Mouse (Mus musculus) urinary bladder, postnatal 25 days (tissue): ENCODE measurements around the gene Usf2.

ENCODE experiments used
- DNase-seq: peaks from one replicate; pipeline ENCODE4 v3.0.0; 2022; ENCODE audit warnings: low spot score

Gene Usf2

GRCm38 (mm10) chr7:30956756-30957366 is at the start of gene Usf2:
Usf2 (minus strand) TSS chr7:30956803.
- DNase-seq = peak; percentile 66

- no peak for DNase-seq
These were observed 46.0 kb upstream of the Usf2 start for GRCm38 (mm10) chr7:31002650-31003049.

GRCm38 (mm10) chr7:31000505-31001020 is 44.0 kb upstream of the Usf2 start:
- peak; percentile 27 for DNase-seq

GRCm38 (mm10) chr7:30996491-30996890 is 39.9 kb upstream of the Usf2 start:
- no peak for DNase-seq

- DNase-seq = no peak
These were observed 37.4 kb upstream of the Usf2 start for GRCm38 (mm10) chr7:30993986-30994385.

- no peak for DNase-seq
These were observed 35.5 kb upstream of the Usf2 start for GRCm38 (mm10) chr7:30992148-30992547.

GRCm38 (mm10) chr7:30988519-30989162 is 32.0 kb upstream of the Usf2 start:
- no peak for DNase-seq

- DNase-seq = no peak
These were observed 28.8 kb upstream of the Usf2 start for GRCm38 (mm10) chr7:30985357-30985756.

GRCm38 (mm10) chr7:30981703-30982102 is 25.1 kb upstream of the Usf2 start:
- no peak for DNase-seq

- peak; percentile 90 for DNase-seq
These were observed 17.1 kb upstream of the Usf2 start, which contains the start of gene Fam187b for GRCm38 (mm10) chr7:30973501-30974289. Fam187b (plus strand) TSS chr7:30973790.

- peak; percentile 65 for DNase-seq
These were observed 16.6 kb upstream of the Usf2 start, which contains the start of gene Lsr for GRCm38 (mm10) chr7:30973251-30973500. Lsr (minus strand) TSS chr7:30973464.

- peak; percentile 13 for DNase-seq
These were observed 16.0 kb upstream of the Usf2 start for GRCm38 (mm10) chr7:30972426-30973250.

GRCm38 (mm10) chr7:30971901-30972300 is 15.3 kb upstream of the Usf2 start:
- no peak for DNase-seq

- DNase-seq = no peak
These were observed 12.6 kb upstream of the Usf2 start for GRCm38 (mm10) chr7:30969174-30969573.

GRCm38 (mm10) chr7:30968611-30969010 is 12.0 kb upstream of the Usf2 start:
- no peak for DNase-seq

GRCm38 (mm10) chr7:30966657-30967056 is 10.1 kb upstream of the Usf2 start:
- no peak for DNase-seq

GRCm38 (mm10) chr7:30965677-30966076 is 9.1 kb upstream of the Usf2 start:
- no peak for DNase-seq

- no peak for DNase-seq
These were observed 7.8 kb upstream of the Usf2 start for GRCm38 (mm10) chr7:30964366-30964765.

GRCm38 (mm10) chr7:30962862-30963261 is 6.3 kb upstream of the Usf2 start:
- no peak for DNase-seq

GRCm38 (mm10) chr7:30959786-30960349 is 3.3 kb upstream of the Usf2 start:
- DNase-seq = no peak

GRCm38 (mm10) chr7:30958866-30959487 is 2.4 kb upstream of the Usf2 start:
- DNase-seq = no peak
